Mouse (Mus musculus): ENCODE measurements around the gene Gja5.
"Not testable (repeated sequence)": the region's sequence is repeated elsewhere in the genome, so short reads cannot be mapped to it uniquely, and the experiment has no call there.

DNA sequence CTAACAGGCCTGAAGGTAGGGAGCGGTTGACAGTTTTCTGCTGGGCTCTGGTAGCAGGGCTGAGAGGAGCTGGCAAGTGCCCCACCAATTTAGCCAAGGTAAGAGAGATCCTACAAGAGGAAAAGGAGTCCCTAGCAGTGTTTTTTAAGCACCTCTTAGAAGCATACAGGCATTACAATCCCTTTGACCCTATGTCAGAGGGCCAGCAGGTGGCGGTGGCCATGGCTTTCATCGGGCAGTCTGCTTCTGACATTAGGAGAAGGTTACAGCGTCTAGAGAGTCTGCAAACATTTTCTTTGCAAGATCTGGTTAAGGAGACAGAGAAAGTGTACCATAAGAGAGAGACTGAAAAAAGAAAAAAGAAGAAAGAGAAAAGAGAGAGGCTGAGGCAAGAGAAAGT, 183.8 kb downstream of the Gja5 start:
- TF ChIP-seq EP300 (IDR thresholded peaks at IDR 0.05; ENCODE audit: insufficient read depth, low read depth, low read length); CTCF (IDR thresholded peaks at IDR 0.05): not testable (repeated sequence)

Data from heart, adult 2 months (tissue).